Mouse (Mus musculus) lung, postnatal 0 days (tissue): ENCODE data around the gene Cenpm.

Experiments
- CTCF ChIP-seq: IDR thresholded peaks from 2 replicates; pipeline ENCODE4 v1.5.1; 2016; ENCODE audit warnings: antibody characterized with exemption, mild to moderate bottlenecking
- EP300 ChIP-seq: IDR thresholded peaks from 2 replicates; pipeline ENCODE4 v1.6.1; 2016; ENCODE audit warnings: antibody characterized with exemption, mild to moderate bottlenecking, control low read depth

GRCm38 (mm10) chr15:82217980-82218379 is 26.6 kb downstream of the Cenpm start:
- TF ChIP-seq CTCF (no peak), EP300 (no peak)
